Mouse (Mus musculus): ENCODE results near the gene Glp1r. TPM values are rescaled to one million over a fixed set of nuclear protein-coding genes. Genes with fewer than 3 reads are reported as not detected.

Glp1r gene
- polyA plus RNA-seq, 1 experiment from 2014 or later: 0.07 TPM

- H3K9ac ChIP-seq: no peak overlapping the region
- H3K9me3 ChIP-seq (replicated peaks): no peaks in the 10 kb centered on the region
- no peaks in the 10 kb centered on the region for H3K36me3 ChIP-seq
- H3K4me1 ChIP-seq: no peaks in the 10 kb centered on the region
- ATAC-seq (ENCODE audit: insufficient number of reproducible peaks, low FRiP score, low TSS enrichment, low read depth): no peak
- no peak overlapping the region for H3K27ac ChIP-seq (replicated peaks)
- no peak overlapping the region for H3K4me2 ChIP-seq (replicated peaks)
- WGBS: 75% methylated on average over 5 of the region's 5 CpGs
- no peaks in the 10 kb centered on the region for H3K27me3 ChIP-seq
- H3K4me3 ChIP-seq (replicated peaks): no peak overlapping the region
Measured at GRCm38 (mm10) chr17:30912536-30912935, 10.9 kb downstream of the Glp1r start.

GRCm38 (mm10) chr17:30914264-30914663, 12.6 kb downstream of the Glp1r start:
- H3K4me1 ChIP-seq: no peaks in the 10 kb centered on the region
- no peaks in the 10 kb centered on the region for H3K9me3 ChIP-seq (replicated peaks)
- no peak overlapping the region for H3K4me3 ChIP-seq (replicated peaks)
- H3K27ac ChIP-seq (replicated peaks): no peak overlapping the region
- H3K4me2 ChIP-seq (replicated peaks): no peak overlapping the region
- no peaks in the 10 kb centered on the region for H3K27me3 ChIP-seq
- no peak overlapping the region for H3K9ac ChIP-seq
- no peaks in the 10 kb centered on the region for H3K36me3 ChIP-seq
- ATAC-seq (ENCODE audit: insufficient number of reproducible peaks, low FRiP score, low TSS enrichment, low read depth): no peak

- Histone ChIP-seq H3K36me3 (no peaks in the 10 kb centered on the region), H3K9me3 (replicated peaks) (no peaks in the 10 kb centered on the region), H3K9ac (no peak overlapping the region), H3K4me3 (replicated peaks) (no peak overlapping the region), H3K4me1 (no peaks in the 10 kb centered on the region), H3K27me3 (no peaks in the 10 kb centered on the region), H3K27ac (replicated peaks) (no peak overlapping the region), H3K4me2 (replicated peaks) (no peak overlapping the region)
- no peak for ATAC-seq (ENCODE audit: insufficient number of reproducible peaks, low FRiP score, low TSS enrichment, low read depth)
- 52% methylated on average over 4 of the region's 4 CpGs for WGBS
Measured at GRCm38 (mm10) chr17:30923566-30923965, 21.9 kb downstream of the Glp1r start.

DNA sequence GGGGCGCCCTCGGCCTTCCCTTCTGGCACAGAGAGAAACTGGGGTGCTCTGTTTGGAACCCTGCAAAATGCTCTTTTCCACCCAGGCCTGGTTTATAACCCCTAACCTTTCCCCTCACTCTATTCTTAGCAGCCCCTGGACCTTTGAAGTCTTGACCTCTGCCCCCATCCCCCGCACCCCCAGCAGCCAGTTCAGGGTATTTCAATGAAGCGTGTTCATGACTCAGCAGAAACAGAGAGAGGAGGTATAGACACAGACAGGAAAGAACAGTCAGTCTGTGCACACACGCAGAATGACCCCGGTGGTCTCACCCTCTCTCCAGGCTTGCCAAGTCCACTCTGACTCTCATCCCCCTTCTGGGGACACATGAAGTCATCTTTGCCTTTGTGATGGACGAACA, 29.2 kb downstream of the Glp1r start:
- Histone ChIP-seq H3K4me1 (no peaks in the 10 kb centered on the region), H3K27ac (replicated peaks) (no peak overlapping the region)

GRCm38 (mm10) chr17:30932836-30933235, 31.2 kb downstream of the Glp1r start:
- WGBS: 81% methylated on average over 5 of the region's 5 CpGs
- no peak overlapping the region for H3K4me3 ChIP-seq (replicated peaks)
- no peaks in the 10 kb centered on the region for H3K4me1 ChIP-seq
- no peaks in the 10 kb centered on the region for H3K9me3 ChIP-seq (replicated peaks)
- H3K4me2 ChIP-seq (replicated peaks): no peak overlapping the region
- no peak for ATAC-seq (ENCODE audit: insufficient number of reproducible peaks, low FRiP score, low TSS enrichment, low read depth)
- no peak overlapping the region for H3K9ac ChIP-seq
- no peaks in the 10 kb centered on the region for H3K27me3 ChIP-seq
- no peaks in the 10 kb centered on the region for H3K36me3 ChIP-seq
- no peak overlapping the region for H3K27ac ChIP-seq (replicated peaks)

More for the DNA sequence above, 29.2 kb downstream of the Glp1r start:
- WGBS: 76% methylated on average over 7 of the region's 7 CpGs
- Histone ChIP-seq H3K36me3 (no peaks in the 10 kb centered on the region), H3K9ac (no peak overlapping the region), H3K4me3 (replicated peaks) (no peak overlapping the region), H3K4me2 (replicated peaks) (no peak overlapping the region), H3K9me3 (replicated peaks) (no peaks in the 10 kb centered on the region), H3K27me3 (no peaks in the 10 kb centered on the region)
- ATAC-seq (ENCODE audit: insufficient number of reproducible peaks, low FRiP score, low TSS enrichment, low read depth): no peak

DNA sequence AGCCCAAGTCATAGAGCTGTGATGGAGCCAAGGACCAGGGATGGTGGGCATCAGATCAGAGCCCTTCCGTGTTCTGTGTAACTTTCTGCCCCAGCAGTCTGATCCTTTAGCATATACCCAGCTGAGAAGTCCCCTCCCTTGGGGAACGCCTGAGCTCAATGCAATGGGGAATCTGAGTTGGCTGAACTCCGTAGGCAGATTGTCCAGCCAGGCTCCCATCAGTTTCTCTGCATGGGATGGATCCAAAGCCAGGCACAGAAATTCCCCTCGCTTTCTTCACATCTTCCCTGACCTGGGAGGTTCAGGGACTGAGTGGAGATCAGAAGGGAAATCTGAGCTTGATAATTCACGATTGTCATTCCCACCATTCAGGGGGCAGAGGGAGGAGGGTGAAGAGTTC, 33.7 kb downstream of the Glp1r start:
- H3K27me3 ChIP-seq: no peaks in the 10 kb centered on the region
- H3K9me3 ChIP-seq (replicated peaks): no peaks in the 10 kb centered on the region
- no peaks in the 10 kb centered on the region for H3K36me3 ChIP-seq
- H3K4me3 ChIP-seq (replicated peaks): no peak overlapping the region
- no peak overlapping the region for H3K4me2 ChIP-seq (replicated peaks)
- 53% methylated on average over 5 of the region's 5 CpGs for WGBS
- H3K27ac ChIP-seq (replicated peaks): no peak overlapping the region
- ATAC-seq (ENCODE audit: insufficient number of reproducible peaks, low FRiP score, low TSS enrichment, low read depth): no peak
- H3K9ac ChIP-seq: no peak overlapping the region
- H3K4me1 ChIP-seq: no peaks in the 10 kb centered on the region

- no peak for ATAC-seq (ENCODE audit: insufficient number of reproducible peaks, low FRiP score, low TSS enrichment, low read depth)
- H3K27me3 ChIP-seq: no peaks in the 10 kb centered on the region
- H3K27ac ChIP-seq (replicated peaks): no peak overlapping the region
Measured at GRCm38 (mm10) chr17:30938554-30938953, 36.9 kb downstream of the Glp1r start.

GRCm38 (mm10) chr17:30948382-30948781, 46.8 kb downstream of the Glp1r start:
- Histone ChIP-seq H3K36me3 (no peaks in the 10 kb centered on the region), H3K27me3 (no peaks in the 10 kb centered on the region; the same call in 1 of the 2 replicates), H3K4me1 (no peaks in the 10 kb centered on the region), H3K4me2 (replicated peaks) (no peak overlapping the region), H3K27ac (replicated peaks) (no peak overlapping the region), H3K9me3 (replicated peaks) (no peaks in the 10 kb centered on the region), H3K4me3 (replicated peaks) (no peak overlapping the region), H3K9ac (no peak overlapping the region)
- no peak for ATAC-seq (ENCODE audit: insufficient number of reproducible peaks, low FRiP score, low TSS enrichment, low read depth)
- 83% methylated on average over 1 of the region's 1 CpGs for WGBS

More at GRCm38 (mm10) chr17:30938554-30938953, 36.9 kb downstream of the Glp1r start:
- Histone ChIP-seq H3K4me2 (replicated peaks) (no peak overlapping the region), H3K9me3 (replicated peaks) (no peaks in the 10 kb centered on the region), H3K4me1 (no peaks in the 10 kb centered on the region), H3K4me3 (replicated peaks) (no peak overlapping the region), H3K9ac (no peak overlapping the region), H3K36me3 (no peaks in the 10 kb centered on the region)
- 36% methylated on average over 9 of the region's 9 CpGs for WGBS

- Histone ChIP-seq H3K27me3 (no peaks in the 10 kb centered on the region; the same call in 1 of the 2 replicates), H3K9ac (no peak overlapping the region), H3K4me3 (replicated peaks) (no peak overlapping the region), H3K4me1 (no peaks in the 10 kb centered on the region), H3K36me3 (no peaks in the 10 kb centered on the region), H3K9me3 (replicated peaks) (no peaks in the 10 kb centered on the region), H3K4me2 (replicated peaks) (no peak overlapping the region), H3K27ac (replicated peaks) (no peak overlapping the region)
- 6% methylated on average over 7 of the region's 7 CpGs for WGBS
- ATAC-seq (ENCODE audit: insufficient number of reproducible peaks, low FRiP score, low TSS enrichment, low read depth): no peak
Measured at GRCm38 (mm10) chr17:30950780-30951179, 49.2 kb downstream of the Glp1r start.

GRCm38 (mm10) chr17:30951600-30951999, 50.0 kb downstream of the Glp1r start:
- H3K27ac ChIP-seq (replicated peaks): no peak overlapping the region
- H3K4me3 ChIP-seq (replicated peaks): no peak overlapping the region
- no peaks in the 10 kb centered on the region for H3K4me1 ChIP-seq
- H3K9ac ChIP-seq: no peak overlapping the region
- no peaks in the 10 kb centered on the region; the same call in 1 of the 2 replicates for H3K27me3 ChIP-seq
- 60% methylated on average over 8 of the region's 8 CpGs for WGBS
- no peaks in the 10 kb centered on the region for H3K36me3 ChIP-seq
- no peaks in the 10 kb centered on the region for H3K9me3 ChIP-seq (replicated peaks)
- no peak overlapping the region for H3K4me2 ChIP-seq (replicated peaks)
- no peak for ATAC-seq (ENCODE audit: insufficient number of reproducible peaks, low FRiP score, low TSS enrichment, low read depth)

DNA sequence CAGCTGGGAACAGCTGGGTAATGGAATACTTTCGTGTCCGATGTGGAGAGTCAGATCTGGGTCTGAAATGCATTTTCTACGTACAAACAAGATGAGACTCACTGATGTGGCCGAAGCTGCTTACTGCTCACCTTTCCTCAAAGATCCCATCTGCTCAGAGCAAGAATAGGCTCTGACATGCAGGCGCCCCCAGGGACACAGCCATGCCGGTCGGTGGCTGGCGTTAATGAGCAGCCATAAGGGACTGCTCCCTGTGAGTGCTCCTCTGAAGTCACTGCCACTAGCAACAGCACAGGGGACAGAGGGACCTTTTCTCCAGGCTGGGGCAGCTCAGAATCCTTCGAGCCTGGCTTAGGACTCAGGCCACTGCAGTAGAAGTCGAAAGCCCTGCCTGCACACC, 52.7 kb downstream of the Glp1r start, which contains the start of gene Umodl1:
Umodl1 (plus strand) TSS at position 301 of the 400 bp plus-strand sequence.
- Histone ChIP-seq H3K9ac (no peak within 1 kb of the TSS), H3K9me3 (replicated peaks) (no peaks in the 10 kb centered on the region), H3K4me1 (no peaks in the 10 kb centered on the region), H3K36me3 (no peaks in the 10 kb centered on the region), H3K27me3 (no peaks in the 10 kb centered on the region), H3K27ac (replicated peaks) (no peak within 1 kb of the TSS), H3K4me3 (replicated peaks) (no peak within 1 kb of the TSS), H3K4me2 (replicated peaks) (no peak within 1 kb of the TSS)
- WGBS: 37% methylated on average over 10 of the region's 10 CpGs
- no peak; the same call in 1 of the 2 replicates for ATAC-seq (ENCODE audit: insufficient number of reproducible peaks, low FRiP score, low TSS enrichment, low read depth)

GRCm38 (mm10) chr17:30961936-30962592, 60.4 kb downstream of the Glp1r start:
- WGBS: 56% methylated on average over 7 of the region's 7 CpGs
- ATAC-seq (ENCODE audit: insufficient number of reproducible peaks, low FRiP score, low TSS enrichment, low read depth): no peak
- H3K4me2 ChIP-seq (replicated peaks): no peak overlapping the region

More at GRCm38 (mm10) chr17:30961936-30962592, 60.4 kb downstream of the Glp1r start:
- no peaks in the 10 kb centered on the region for H3K27me3 ChIP-seq
- H3K4me1 ChIP-seq: no peaks in the 10 kb centered on the region
- no peak overlapping the region for H3K9ac ChIP-seq
- no peak overlapping the region for H3K4me3 ChIP-seq (replicated peaks)
- no peaks in the 10 kb centered on the region for H3K36me3 ChIP-seq
- no peaks in the 10 kb centered on the region for H3K9me3 ChIP-seq (replicated peaks)
- no peak overlapping the region for H3K27ac ChIP-seq (replicated peaks)

Data from embryonic facial prominence, embryonic 15.5 days (tissue).